Mouse (Mus musculus): ENCODE results near the gene Zfp646.

- TF ChIP-seq POLR2A (IDR thresholded peaks at IDR 0.05; ENCODE audit: insufficient read depth, low read depth, low read length) (0 out of 2 replicates have a peak, but pooled peaks have one; percentile 15), EP300 (IDR thresholded peaks at IDR 0.05; ENCODE audit: insufficient read depth, low read depth, low read length) (no peak), CTCF (IDR thresholded peaks at IDR 0.05) (no peak)
Measured at GRCm38 (mm10) chr7:127849973-127850875, 25.8 kb upstream of the Zfp646 start.

All from heart, adult 2 months (tissue).